Mouse (Mus musculus) liver, embryonic 15.5 days (tissue): ENCODE results near the gene Cyth1. TPM values are rescaled to one million over a fixed set of nuclear protein-coding genes. Genes with fewer than 3 reads are reported as not detected.

Experiments used
- ATAC-seq: fragments of 200-750 bp; cut with Nextera tagmentation; 2 replicates; pipeline ENCODE4 v1.8.0; 2017; ENCODE audit warnings: moderate number of reproducible peaks, mild to moderate bottlenecking, moderate library complexity; ENCODE audit not compliant: insufficient read depth
- H3K27ac ChIP-seq: fragments of 300-500 bp; sonication (generic); replicated peaks from 2 replicates; pipeline ENCODE4 v1.5.1; 2015; ENCODE audit warnings: mild to moderate bottlenecking, inconsistent platforms
- H3K27me3 ChIP-seq: fragments of 300-500 bp; sonication (generic); 2 replicates; pipeline ENCODE4 v1.6.1; 2015; ENCODE audit warnings: mild to moderate bottlenecking, inconsistent platforms
- H3K36me3 ChIP-seq: fragments of 300-500 bp; sonication (generic); replicated peaks from 2 replicates; pipeline ENCODE4 v1.6.1; 2015; ENCODE audit warnings: moderate library complexity, mild to moderate bottlenecking, inconsistent platforms
- H3K4me1 ChIP-seq: fragments of 300-500 bp; sonication (generic); replicated peaks from 2 replicates; pipeline ENCODE4 v1.6.1; 2015; ENCODE audit warnings: inconsistent platforms
- H3K4me2 ChIP-seq: fragments of 300-500 bp; sonication (generic); 2 replicates; pipeline ENCODE4 v1.6.1; 2015; ENCODE audit warnings: moderate library complexity, mild to moderate bottlenecking, inconsistent platforms
- H3K4me3 ChIP-seq: fragments of 300-500 bp; sonication (generic); replicated peaks from 2 replicates; pipeline ENCODE4 v1.5.1; 2015; ENCODE audit warnings: mild to moderate bottlenecking, inconsistent platforms
- H3K9ac ChIP-seq: fragments of 300-500 bp; sonication (generic); 2 replicates; pipeline ENCODE4 v1.6.1; 2015; ENCODE audit warnings: moderate library complexity, mild to moderate bottlenecking, inconsistent platforms
- H3K9me3 ChIP-seq: fragments of 300-500 bp; sonication (generic); replicated peaks from 2 replicates; pipeline ENCODE4 v1.6.1; 2016; ENCODE audit warnings: inconsistent platforms
- WGBS: fragments of 180-500 bp; shearing (Covaris S2); methylation state at CpG from one replicate; pipeline ENCODE4 v1.1.7; 2015; ENCODE audit warnings: mixed read lengths; ENCODE audit not compliant: insufficient replicate concordance; 5-methylcytosine and 5-hydroxymethylcytosine counted together
- polyA plus RNA-seq: library from polyadenylated mRNA; unstranded; fragments of >200 nt; fragmentation: Nextera tagmentation; extraction: Ambion mirVana; gene quantifications from 2 replicates; pipeline ENCODE4 v1.2.1, GENCODE M21; 2015

Cyth1 gene
- polyA plus RNA-seq, 1 experiment from 2014 or later, result 3.9 TPM

DNA sequence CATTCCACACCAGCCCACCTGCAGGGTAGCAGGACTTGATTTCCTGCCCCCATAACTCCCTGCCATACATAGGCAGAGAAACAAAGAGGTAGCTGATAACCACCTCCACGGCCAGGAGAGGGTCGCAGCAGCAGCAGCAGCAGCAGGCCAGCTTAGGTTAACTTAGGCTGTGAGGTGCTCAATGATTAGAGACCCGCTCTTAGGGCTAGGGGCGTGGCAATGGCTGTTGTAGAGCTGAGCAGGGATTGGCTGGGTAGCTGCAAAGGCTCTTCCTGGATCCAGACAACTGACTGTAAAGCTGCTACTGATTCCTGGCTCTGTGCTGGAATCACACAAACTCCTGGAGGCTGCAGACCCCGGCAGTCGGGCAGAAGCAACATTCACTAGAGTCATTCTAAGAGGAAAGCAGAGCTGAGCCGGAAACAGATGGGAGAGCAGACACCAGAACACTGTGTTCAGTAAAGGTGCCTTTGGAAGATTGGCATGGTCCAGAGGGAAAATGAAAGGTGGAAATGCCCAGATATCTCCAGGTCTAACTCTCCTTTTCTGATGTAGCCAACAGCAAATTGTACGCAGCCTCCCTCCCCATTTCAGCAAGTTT, 39.6 kb downstream of the Cyth1 start:
- H3K27ac ChIP-seq, result no peak overlapping the region
- H3K4me2 ChIP-seq, result no peak overlapping the region
- H3K4me1 ChIP-seq, result peaks cover 53% of the 10 kb centered on the region
- H3K9ac ChIP-seq, result no peak overlapping the region
- no peaks in the 10 kb centered on the region for H3K27me3 ChIP-seq
- H3K9me3 ChIP-seq, result no peaks in the 10 kb centered on the region
- no peak overlapping the region for H3K4me3 ChIP-seq
- no peaks in the 10 kb centered on the region for H3K36me3 ChIP-seq
- 19% methylated on average over 8 of the region's 8 CpGs for WGBS
- ATAC-seq, result no peak

DNA sequence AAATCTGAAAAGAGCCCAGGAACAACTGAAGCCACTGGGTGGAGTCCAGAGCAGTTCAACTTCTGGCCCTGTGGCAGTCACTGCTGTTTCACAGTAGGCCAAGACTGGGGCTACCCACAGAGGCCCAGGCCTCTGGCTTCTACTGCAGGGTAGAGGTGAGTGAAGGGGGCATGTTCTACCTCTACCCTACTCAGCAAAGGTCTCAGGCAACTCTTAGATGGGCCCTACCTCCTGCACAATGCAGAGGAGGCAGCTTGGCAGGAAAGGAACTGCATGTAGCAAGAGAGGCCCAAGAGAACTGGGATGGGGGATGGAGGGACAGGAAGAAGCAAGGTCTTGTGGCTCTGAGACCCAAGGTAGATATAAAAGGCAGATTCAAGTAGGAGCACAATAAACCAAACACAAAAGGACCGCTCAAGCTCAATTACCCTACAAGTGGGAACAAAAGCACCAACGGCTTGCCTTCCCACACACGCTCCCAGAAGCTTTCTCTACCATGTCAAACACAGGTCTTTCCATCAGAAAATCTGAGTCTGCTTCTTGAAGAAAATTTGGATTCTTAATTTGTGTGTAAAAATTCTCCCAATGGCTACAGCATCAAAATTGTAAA, 40.9 kb downstream of the Cyth1 start:
- no peaks in the 10 kb centered on the region for H3K36me3 ChIP-seq
- no peak overlapping the region for H3K9ac ChIP-seq
- H3K4me1 ChIP-seq, result peaks cover 53% of the 10 kb centered on the region
- H3K4me3 ChIP-seq, result no peak overlapping the region
- H3K27me3 ChIP-seq, result no peaks in the 10 kb centered on the region
- 75% methylated on average over 3 of the region's 3 CpGs for WGBS
- no peaks in the 10 kb centered on the region for H3K9me3 ChIP-seq
- H3K27ac ChIP-seq, result no peak overlapping the region
- no peak for ATAC-seq
- no peak overlapping the region for H3K4me2 ChIP-seq

- Histone ChIP-seq H3K9me3 (no peaks in the 10 kb centered on the region), H3K9ac (no peak overlapping the region), H3K4me3 (no peak overlapping the region), H3K4me1 (peaks cover 55% of the 10 kb centered on the region), H3K27me3 (no peaks in the 10 kb centered on the region), H3K27ac (no peak overlapping the region), H3K4me2 (no peak overlapping the region), H3K36me3 (no peaks in the 10 kb centered on the region)
- no peak for ATAC-seq
- 56% methylated on average over 3 of the region's 3 CpGs for WGBS
Observed at GRCm38 (mm10) chr11:118206267-118206666, 42.1 kb downstream of the Cyth1 start.

- no peak overlapping the region for H3K9ac ChIP-seq
- H3K27ac ChIP-seq, result no peak overlapping the region
- no peak overlapping the region for H3K4me2 ChIP-seq
- 73% methylated on average over 6 of the region's 6 CpGs for WGBS
- no peak overlapping the region for H3K4me3 ChIP-seq
- H3K4me1 ChIP-seq, result peaks cover 54% of the 10 kb centered on the region
- no peaks in the 10 kb centered on the region for H3K27me3 ChIP-seq
- no peak for ATAC-seq
- H3K36me3 ChIP-seq, result no peaks in the 10 kb centered on the region
- no peaks in the 10 kb centered on the region for H3K9me3 ChIP-seq
Observed at GRCm38 (mm10) chr11:118203469-118203868, 44.9 kb downstream of the Cyth1 start.

- ATAC-seq, result peak; percentile 44
- H3K4me2 ChIP-seq, result peak overlapping the region; percentile 52
- H3K27me3 ChIP-seq, result no peaks in the 10 kb centered on the region
- no peaks in the 10 kb centered on the region for H3K9me3 ChIP-seq
- WGBS, result 11% methylated on average over 19 of the region's 19 CpGs
- H3K27ac ChIP-seq, result peak overlapping the region; percentile 33; the same call in 1 of the 2 replicates
- peak overlapping the region; percentile 17; the same call in 1 of the 2 replicates for H3K4me3 ChIP-seq
- no peak overlapping the region for H3K9ac ChIP-seq
- peaks cover 53% of the 10 kb centered on the region for H3K4me1 ChIP-seq
- H3K36me3 ChIP-seq, result no peaks in the 10 kb centered on the region
Observed at GRCm38 (mm10) chr11:118202410-118203233, 45.8 kb downstream of the Cyth1 start.

- Histone ChIP-seq H3K9ac (no peak overlapping the region), H3K4me3 (peak overlapping the region; percentile 17; the same call in 1 of the 2 replicates), H3K27me3 (no peaks in the 10 kb centered on the region), H3K4me2 (peak overlapping the region; percentile 52), H3K9me3 (no peaks in the 10 kb centered on the region), H3K27ac (peak overlapping the region; percentile 33; the same call in 1 of the 2 replicates), H3K36me3 (no peaks in the 10 kb centered on the region), H3K4me1 (peaks cover 48% of the 10 kb centered on the region)
- ATAC-seq, result no peak
- WGBS, result 45% methylated on average over 9 of the region's 9 CpGs
Observed at GRCm38 (mm10) chr11:118201833-118202409, 46.5 kb downstream of the Cyth1 start.

GRCm38 (mm10) chr11:118200834-118201830, 47.3 kb downstream of the Cyth1 start:
- peaks cover 52% of the 10 kb centered on the region for H3K4me1 ChIP-seq
- no peak for ATAC-seq

GRCm38 (mm10) chr11:118198296-118198600, 50.1 kb downstream of the Cyth1 start:
- no peak overlapping the region for H3K4me2 ChIP-seq
- H3K27me3 ChIP-seq, result no peaks in the 10 kb centered on the region
- H3K4me3 ChIP-seq, result no peak overlapping the region
- 61% methylated on average over 2 of the region's 2 CpGs for WGBS
- H3K4me1 ChIP-seq, result peaks cover 69% of the 10 kb centered on the region
- H3K9ac ChIP-seq, result no peak overlapping the region
- no peaks in the 10 kb centered on the region for H3K36me3 ChIP-seq
- H3K27ac ChIP-seq, result no peak overlapping the region
- ATAC-seq, result no peak
- H3K9me3 ChIP-seq, result no peaks in the 10 kb centered on the region

More at GRCm38 (mm10) chr11:118200834-118201830, 47.3 kb downstream of the Cyth1 start:
- 44% methylated on average over 11 of the region's 11 CpGs for WGBS
- no peaks in the 10 kb centered on the region for H3K9me3 ChIP-seq
- no peak overlapping the region for H3K27ac ChIP-seq
- H3K36me3 ChIP-seq, result no peaks in the 10 kb centered on the region
- H3K9ac ChIP-seq, result no peak overlapping the region
- H3K27me3 ChIP-seq, result no peaks in the 10 kb centered on the region
- H3K4me3 ChIP-seq, result no peak overlapping the region
- H3K4me2 ChIP-seq, result peak overlapping the region; percentile 52; the same call in 1 of the 2 replicates

GRCm38 (mm10) chr11:118197508-118198295, 50.7 kb downstream of the Cyth1 start:
- Histone ChIP-seq H3K36me3 (no peaks in the 10 kb centered on the region), H3K4me3 (no peak overlapping the region), H3K4me2 (no peak overlapping the region), H3K9ac (no peak overlapping the region), H3K4me1 (peaks cover 65% of the 10 kb centered on the region), H3K27ac (no peak overlapping the region), H3K9me3 (no peaks in the 10 kb centered on the region), H3K27me3 (no peaks in the 10 kb centered on the region)
- no peak for ATAC-seq
- 60% methylated on average over 13 of the region's 13 CpGs for WGBS
